Mouse (Mus musculus) liver, embryonic 14.5 days (tissue): Measurements from ENCODE around the gene Zfp629. TPM values are rescaled to one million over a fixed set of nuclear protein-coding genes. Genes with fewer than 3 reads are reported as not detected.

Experiments used
- ATAC-seq: fragments of 200-750 bp; cut with Nextera tagmentation; 2 replicates; pipeline ENCODE4 v1.8.0; 2017; ENCODE audit warnings: moderate number of reproducible peaks, mild to moderate bottlenecking, moderate library complexity; ENCODE audit not compliant: insufficient read depth
- DNase-seq, 3 experiments: peaks; one replicate each; pipeline ENCODE4 v3.0.0-alpha.2; 2012 to 2013; ENCODE audit warnings: low read depth in 3 of 3, low spot score in 3 of 3
- H3K27ac ChIP-seq: fragments of 300-500 bp; sonication (generic); 2 replicates; pipeline ENCODE4 v1.5.1; 2014; ENCODE audit warnings: moderate library complexity, mild to moderate bottlenecking, control low read depth, inconsistent platforms
- H3K27me3 ChIP-seq: fragments of 300-500 bp; sonication (generic); 2 replicates; pipeline ENCODE4 v1.6.1; 2014; ENCODE audit warnings: mild to moderate bottlenecking, low read length, moderate library complexity; ENCODE audit not compliant: control insufficient read depth, insufficient read depth
- H3K36me3 ChIP-seq: fragments of 300-500 bp; sonication (generic); replicated peaks from 2 replicates; pipeline ENCODE4 v1.6.1; 2014; ENCODE audit warnings: low read depth; ENCODE audit not compliant: control insufficient read depth, insufficient read depth
- H3K4me1 ChIP-seq, 2 experiments: fragments of 200-500 bp in 1 of 2; fragments of 300-500 bp in 1 of 2; sonication (generic) in 1 of 2; replicated peaks; 2 replicates each; pipeline ENCODE4 v1.6.1; 2012 to 2014; ENCODE audit warnings: antibody characterized with exemption in 1 of 2, inconsistent platforms in 1 of 2, low read length in 1 of 2; ENCODE audit not compliant: control insufficient read depth in 2 of 2, insufficient read depth in 2 of 2
- H3K4me2 ChIP-seq: fragments of 300-500 bp; sonication (generic); 2 replicates; pipeline ENCODE4 v1.6.1; 2014; ENCODE audit warnings: low read depth, mild to moderate bottlenecking, control low read depth, moderate library complexity
- H3K4me3 ChIP-seq, 2 experiments: fragments of 200-500 bp in 1 of 2; fragments of 300-500 bp in 1 of 2; sonication (generic) in 1 of 2; 2 replicates each; pipeline ENCODE4 v1.5.1; 2012 to 2014; ENCODE audit warnings: low read depth in 2 of 2, low read length in 2 of 2, mild to moderate bottlenecking in 2 of 2, control low read depth in 1 of 2, inconsistent platforms in 1 of 2, moderate library complexity in 1 of 2; ENCODE audit not compliant: insufficient read depth in 1 of 2
- H3K9ac ChIP-seq: fragments of 300-500 bp; sonication (generic); replicated peaks from 2 replicates; pipeline ENCODE4 v1.6.1; 2014; ENCODE audit warnings: mild to moderate bottlenecking, control low read depth, moderate library complexity
- H3K9me3 ChIP-seq: fragments of 300-500 bp; sonication (generic); 2 replicates; pipeline ENCODE4 v1.6.1; 2016; ENCODE audit warnings: low read length, mixed read lengths; ENCODE audit not compliant: control insufficient read depth
- CTCF ChIP-seq: IDR thresholded peaks from 2 replicates; pipeline ENCODE4 v1.5.1; 2016; ENCODE audit warnings: antibody characterized with exemption, low read depth, control low read depth
- EP300 ChIP-seq: IDR thresholded peaks from 2 replicates; pipeline ENCODE4 v1.6.1; 2016; ENCODE audit warnings: antibody characterized with exemption, low read depth
- WGBS: fragments of 180-500 bp; shearing (Covaris S2); extraction: QIAGEN DNeasy Blood & Tissue Kit; methylation state at CpG from one replicate; pipeline ENCODE4 v1.1.7; 2014; ENCODE audit not compliant: insufficient replicate concordance; 5-methylcytosine and 5-hydroxymethylcytosine counted together
- polyA plus RNA-seq, 2 experiments: library from polyadenylated mRNA; depleted of rRNA in 1 of 2; stranded (reverse) in 1 of 2; unstranded in 1 of 2; fragments of >200 nt; fragmentation: Nextera tagmentation in 1 of 2; extraction: Ambion mirVana in 1 of 2; gene quantifications; 2 replicates each; pipeline versions ENCODE4 v1.2.1 to v1.2.3; 2012 to 2014

The Zfp629 gene
- polyA plus RNA-seq, 2 experiments = 1.4 to 1.9 TPM

- H3K27me3 ChIP-seq = no peaks in the 10 kb centered on the region
- peaks cover 19 to 22% of the 10 kb centered on the region in 2 experiments for H3K4me1 ChIP-seq
- no peak overlapping the region for H3K27ac ChIP-seq
- peaks cover 33% of the 10 kb centered on the region for H3K36me3 ChIP-seq
- H3K4me2 ChIP-seq = no peak overlapping the region
- no peaks in the 10 kb centered on the region for H3K9me3 ChIP-seq
- DNase-seq = no peak
- no peak for ATAC-seq
- WGBS = 78% methylated on average over 6 of the region's 6 CpGs
- no peak overlapping the region for H3K4me3 ChIP-seq
- no peak for TF ChIP-seq CTCF
- no peak for TF ChIP-seq EP300
- no peak overlapping the region for H3K9ac ChIP-seq
Measured at GRCm38 (mm10) chr7:127583260-127583659, 32.3 kb downstream of the Zfp629 start.

GRCm38 (mm10) chr7:127574115-127574514, 41.5 kb downstream of the Zfp629 start:
- Histone ChIP-seq H3K9me3 (no peaks in the 10 kb centered on the region), H3K4me3 (peak overlapping the region; percentile 90 to 92), H3K4me2 (peak overlapping the region; percentile 96), H3K9ac (peak overlapping the region; percentile 95), H3K27ac (peak overlapping the region; percentile 55; the same call in 1 of the 2 replicates), H3K27me3 (no peaks in the 10 kb centered on the region), H3K36me3 (peaks cover 2% of the 10 kb centered on the region; the same call in 1 of the 2 replicates), H3K4me1 (peaks cover 8 to 11% of the 10 kb centered on the region in 2 experiments)
- TF ChIP-seq CTCF (no peak), EP300 (no peak)
- WGBS = 11% methylated on average over 7 of the region's 7 CpGs
- DNase-seq (no peak), ATAC-seq (no peak)

- whole genome bisulfite sequencing = under 1% methylated on average over 21 of the region's 28 CpGs
- ATAC-seq = peak; percentile 33
- peak overlapping the region; percentile 90 to 92 for H3K4me3 ChIP-seq
- no peaks in the 10 kb centered on the region for H3K9me3 ChIP-seq
- H3K4me2 ChIP-seq = peak overlapping the region; percentile 96
- H3K9ac ChIP-seq = peak overlapping the region; percentile 95
- no peak for DNase-seq
- H3K27me3 ChIP-seq = no peaks in the 10 kb centered on the region
- peak overlapping the region; percentile 55 for H3K27ac ChIP-seq
- TF ChIP-seq CTCF (no peak), EP300 (no peak)
- no peaks in the 10 kb centered on the region for H3K36me3 ChIP-seq
- H3K4me1 ChIP-seq = peaks cover 8 to 11% of the 10 kb centered on the region in 2 experiments
Measured at GRCm38 (mm10) chr7:127573503-127574008, 42.0 kb downstream of the Zfp629 start.

GRCm38 (mm10) chr7:127572895-127573471, 42.6 kb downstream of the Zfp629 start, which contains the start of gene Phkg2:
TSS of gene Phkg2 (plus strand) at chr7:127573340.
- no peak for TF ChIP-seq EP300
- no peak for TF ChIP-seq CTCF

GRCm38 (mm10) chr7:127564381-127565150, 51.0 kb downstream of the Zfp629 start:
- ATAC-seq = no peak
- 85% methylated on average over 6 of the region's 6 CpGs for WGBS
- Histone ChIP-seq H3K4me2 (no peak overlapping the region), H3K27ac (no peak overlapping the region), H3K4me3 (no peak overlapping the region), H3K36me3 (peaks cover 37% of the 10 kb centered on the region), H3K9me3 (no peaks in the 10 kb centered on the region), H3K27me3 (no peaks in the 10 kb centered on the region), H3K9ac (no peak overlapping the region), H3K4me1 (no peaks in the 10 kb centered on the region)
- TF ChIP-seq EP300 (no peak), CTCF (0 out of 2 replicates have a peak, but pooled peaks have one; percentile 14)
- no peak for DNase-seq

More at GRCm38 (mm10) chr7:127572895-127573471, 42.6 kb downstream of the Zfp629 start, which contains the start of gene Phkg2:
- Histone ChIP-seq H3K9me3 (no peaks in the 10 kb centered on the region), H3K27me3 (no peaks in the 10 kb centered on the region), H3K27ac (peak within 1 kb of the TSS; percentile 55), H3K9ac (peak within 1 kb of the TSS; percentile 95), H3K36me3 (no peaks in the 10 kb centered on the region), H3K4me1 (peaks cover 8 to 11% of the 10 kb centered on the region in 2 experiments), H3K4me3 (peak within 1 kb of the TSS; percentile 90 to 92), H3K4me2 (peak within 1 kb of the TSS; percentile 96)
- DNase-seq (peak; percentile 98 to 99 (median 98)), ATAC-seq (peak; percentile 98)
- under 1% methylated on average over 17 of the region's 17 CpGs for WGBS
